Mouse (Mus musculus): Measurements from ENCODE around the gene Reep6. TPM values are rescaled to one million over a fixed set of nuclear protein-coding genes. Genes with fewer than 3 reads are reported as not detected.

Reep6 gene
- total RNA-seq (2014; rRNA removed) (112 and 185 TPM in 2 replicates), polyA plus RNA-seq (2012; rRNA removed) (384 and 617 TPM in 2 replicates)

GRCm38 (mm10) chr10:80329273-80330081, at the start of gene Reep6, which contains the start of gene Pcsk4:
TSS of gene Reep6 (plus strand) at chr10:80329953.
TSS of gene Pcsk4 (minus strand) at chr10:80329498.
- H3K4me1 ChIP-seq (ENCODE audit: control insufficient read depth, insufficient read depth, low read length): peaks cover 20% of the 10 kb centered on the region
- peak within 1 kb of the TSS; percentile 95 for H3K27ac ChIP-seq (replicated peaks; ENCODE audit: insufficient read depth, low read depth, low read length)
- H3K27me3 ChIP-seq (ENCODE audit: control insufficient read depth, insufficient read depth, low read length): no peaks in the 10 kb centered on the region
- peak within 1 kb of the TSS; percentile 88 for H3K4me3 ChIP-seq (ENCODE audit: insufficient read depth, low read depth, low read length)
- peaks cover 4% of the 10 kb centered on the region; the same call in 1 of the 2 replicates for H3K79me2 ChIP-seq (ENCODE audit: control insufficient read depth, insufficient read depth, low read length)
- peak within 1 kb of the TSS; percentile 93 for H3K9ac ChIP-seq (ENCODE audit: low read depth, low read length)
- peak; percentile 98 for DNase-seq (ENCODE audit: extremely low read depth, low read depth, low spot score)
- peaks cover 8% of the 10 kb centered on the region; the same call in 1 of the 2 replicates for H3K36me3 ChIP-seq (ENCODE audit: control insufficient read depth, insufficient read depth, low read length)
- TF ChIP-seq CTCF (IDR thresholded peaks at IDR 0.05; ENCODE audit: low read depth, low read length) (no peak), POLR2A (IDR thresholded peaks at IDR 0.05; ENCODE audit: extremely low read depth, insufficient read depth, low read length) (no peak)
- 3% methylated on average over 36 of the region's 36 CpGs for WGBS

GRCm38 (mm10) chr10:80281304-80281703, 48.4 kb upstream of the Reep6 start:
- H3K27ac ChIP-seq (replicated peaks; ENCODE audit: insufficient read depth, low read depth, low read length): peak overlapping the region; percentile 81
- H3K9ac ChIP-seq (ENCODE audit: low read depth, low read length): peak overlapping the region; percentile 51
- no peak for TF ChIP-seq POLR2A (IDR thresholded peaks at IDR 0.05; ENCODE audit: extremely low read depth, insufficient read depth, low read length)
- no peak for TF ChIP-seq CTCF (IDR thresholded peaks at IDR 0.05; ENCODE audit: low read depth, low read length)

GRCm38 (mm10) chr10:80281921-80282371, 47.8 kb upstream of the Reep6 start:
- no peak overlapping the region for H3K4me3 ChIP-seq (ENCODE audit: insufficient read depth, low read depth, low read length)
- no peak for TF ChIP-seq CTCF (IDR thresholded peaks at IDR 0.05; ENCODE audit: low read depth, low read length)
- no peak for TF ChIP-seq POLR2A (IDR thresholded peaks at IDR 0.05; ENCODE audit: extremely low read depth, insufficient read depth, low read length)
- peaks cover 43% of the 10 kb centered on the region for H3K36me3 ChIP-seq (ENCODE audit: control insufficient read depth, insufficient read depth, low read length)
- peaks cover 20% of the 10 kb centered on the region for H3K4me1 ChIP-seq (ENCODE audit: control insufficient read depth, insufficient read depth, low read length)
- peak; percentile 78 for DNase-seq (ENCODE audit: extremely low read depth, low read depth, low spot score)
- H3K27me3 ChIP-seq (ENCODE audit: control insufficient read depth, insufficient read depth, low read length): no peaks in the 10 kb centered on the region
- H3K27ac ChIP-seq (replicated peaks; ENCODE audit: insufficient read depth, low read depth, low read length): peak overlapping the region; percentile 81
- H3K79me2 ChIP-seq (ENCODE audit: control insufficient read depth, insufficient read depth, low read length): peaks cover 4% of the 10 kb centered on the region; the same call in 1 of the 2 replicates
- H3K9ac ChIP-seq (ENCODE audit: low read depth, low read length): peak overlapping the region; percentile 51
- WGBS: 19% methylated on average over 8 of the region's 8 CpGs

More at GRCm38 (mm10) chr10:80281304-80281703, 48.4 kb upstream of the Reep6 start:
- Histone ChIP-seq H3K4me1 (ENCODE audit: control insufficient read depth, insufficient read depth, low read length) (peaks cover 20% of the 10 kb centered on the region), H3K36me3 (ENCODE audit: control insufficient read depth, insufficient read depth, low read length) (peaks cover 42% of the 10 kb centered on the region), H3K4me3 (ENCODE audit: insufficient read depth, low read depth, low read length) (no peak overlapping the region), H3K27me3 (ENCODE audit: control insufficient read depth, insufficient read depth, low read length) (no peaks in the 10 kb centered on the region), H3K79me2 (ENCODE audit: control insufficient read depth, insufficient read depth, low read length) (peaks cover 4% of the 10 kb centered on the region; the same call in 1 of the 2 replicates)
- 20% methylated on average over 7 of the region's 7 CpGs for WGBS
- DNase-seq (ENCODE audit: extremely low read depth, low read depth, low spot score): peak; percentile 96

- peaks cover 4% of the 10 kb centered on the region; the same call in 1 of the 2 replicates for H3K79me2 ChIP-seq (ENCODE audit: control insufficient read depth, insufficient read depth, low read length)
- H3K27ac ChIP-seq (replicated peaks; ENCODE audit: insufficient read depth, low read depth, low read length): peak overlapping the region; percentile 81
- H3K9ac ChIP-seq (ENCODE audit: low read depth, low read length): no peak overlapping the region; the same call in 1 of the 2 replicates
- H3K36me3 ChIP-seq (ENCODE audit: control insufficient read depth, insufficient read depth, low read length): peaks cover 41% of the 10 kb centered on the region
- no peak for DNase-seq (ENCODE audit: extremely low read depth, low read depth, low spot score)
- H3K4me3 ChIP-seq (ENCODE audit: insufficient read depth, low read depth, low read length): no peak overlapping the region
- WGBS: 62% methylated on average over 20 of the region's 20 CpGs
- no peak for TF ChIP-seq POLR2A (IDR thresholded peaks at IDR 0.05; ENCODE audit: extremely low read depth, insufficient read depth, low read length)
- no peak for TF ChIP-seq CTCF (IDR thresholded peaks at IDR 0.05; ENCODE audit: low read depth, low read length)
- H3K27me3 ChIP-seq (ENCODE audit: control insufficient read depth, insufficient read depth, low read length): no peaks in the 10 kb centered on the region
- peaks cover 20% of the 10 kb centered on the region for H3K4me1 ChIP-seq (ENCODE audit: control insufficient read depth, insufficient read depth, low read length)
Measured at GRCm38 (mm10) chr10:80282481-80283441, 47.0 kb upstream of the Reep6 start.

Measured in liver, adult 2 months (tissue).